Mouse (Mus musculus) hematopoietic stem cell, adult 5-6 weeks (primary cell): ENCODE measurements around the gene Ahcyl2. TPM values are rescaled to one million over a fixed set of nuclear protein-coding genes. Genes with fewer than 3 reads are reported as not detected.
A peak's percentile ranks its signal among the peaks of the same experiment; 100 is the strongest.
"Not testable (repeated sequence)": the region's sequence is repeated elsewhere in the genome, so short reads cannot be mapped to it uniquely, and the experiment has no call there.

ENCODE experiments used
- ATAC-seq, 2 experiments: fragments of 125-278 bp in 1 of 2; replicated peaks in 1 of 2; 2 replicates each; pipeline ENCODE4 v1.8.0; 2016 to 2017; ENCODE audit warnings: inconsistent platforms in 2 of 2, mild to moderate bottlenecking in 2 of 2, moderate number of reproducible peaks in 2 of 2, low read depth in 1 of 2, moderate TSS enrichment in 1 of 2; ENCODE audit not compliant: low FRiP score in 2 of 2, poor library complexity in 2 of 2, severe bottlenecking in 2 of 2, insufficient read depth in 1 of 2, low TSS enrichment in 1 of 2
- total RNA-seq: library from RNA; stranded (forward); fragments of 172-1452, 232-1000 nt; gene quantifications from 2 replicates; pipeline ENCODE4 v1.2.3, GENCODE M21; 2017

Ahcyl2 gene
- 18.3 and 53.2 TPM in 2 replicates for total RNA-seq

DNA sequence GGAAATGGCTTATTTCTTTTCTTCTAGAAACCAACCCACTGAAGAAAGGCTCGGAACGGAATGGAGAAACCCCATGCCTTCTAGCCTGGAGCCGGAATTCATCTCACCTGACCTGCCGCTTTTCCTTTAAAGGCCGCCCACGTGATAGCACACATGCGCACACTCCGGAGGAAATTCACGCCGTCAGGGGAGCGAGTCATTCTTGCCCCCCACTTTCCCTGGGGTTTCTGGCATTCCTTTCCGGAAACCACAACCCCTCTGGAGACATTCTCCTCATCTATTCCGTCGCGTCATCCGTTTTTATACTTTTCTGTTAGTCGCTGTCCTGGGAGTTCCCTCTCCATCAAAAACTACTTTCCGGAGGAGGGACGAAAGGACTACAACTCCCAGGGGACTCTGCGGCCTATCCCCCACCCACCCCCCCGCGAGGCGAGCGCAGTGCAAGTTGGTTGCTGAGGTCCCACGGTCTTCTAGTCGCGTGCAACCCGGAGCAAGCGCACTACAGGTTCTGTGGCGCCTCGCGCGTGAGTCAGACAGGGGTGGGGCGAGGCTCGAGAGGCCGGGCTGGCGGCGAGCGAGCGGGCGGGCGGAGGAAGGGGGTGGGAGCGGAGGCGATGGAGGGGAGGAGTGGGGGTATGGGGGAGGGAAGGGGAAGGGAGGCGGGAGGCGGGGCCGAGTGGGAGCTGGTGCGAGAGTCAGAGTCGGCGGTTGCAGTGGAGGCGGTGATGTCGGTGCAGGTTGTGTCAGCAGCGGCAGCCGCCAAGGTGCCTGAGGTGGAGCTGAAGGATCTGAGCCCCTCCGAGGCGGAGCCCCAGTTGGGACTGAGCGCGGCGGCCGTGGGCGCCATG, at the start of gene Ahcyl2:
Gene Ahcyl2 (plus strand): TSS at position 199 of the 848 bp plus-strand sequence.
- peak; percentile 93 to 96 for ATAC-seq

DNA sequence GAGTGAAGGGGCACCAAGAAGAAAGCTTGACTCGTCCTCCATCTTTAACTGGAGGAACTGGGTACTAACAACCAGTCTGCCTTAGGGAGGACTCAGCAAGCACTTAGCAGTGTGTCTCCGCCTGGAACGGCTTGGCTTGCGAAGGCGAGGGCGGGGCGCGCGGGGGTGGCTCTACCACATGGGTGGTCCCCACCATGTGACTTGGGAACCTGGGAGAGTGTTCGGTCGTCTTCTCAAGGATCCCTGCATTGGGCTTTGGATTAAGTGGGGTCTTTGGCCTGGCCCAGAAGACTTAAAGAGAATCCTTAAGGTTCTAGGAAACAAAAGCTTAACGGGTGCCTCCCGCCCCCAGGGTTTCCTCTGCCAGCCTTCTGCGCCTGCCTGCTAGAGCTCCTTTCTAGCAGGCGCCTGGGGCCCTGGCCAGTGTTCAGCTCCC, 48.9 kb upstream of the Ahcyl2 start:
- ATAC-seq = peak; percentile 54 to 65; a peak in 2 of 4 replicates

DNA sequence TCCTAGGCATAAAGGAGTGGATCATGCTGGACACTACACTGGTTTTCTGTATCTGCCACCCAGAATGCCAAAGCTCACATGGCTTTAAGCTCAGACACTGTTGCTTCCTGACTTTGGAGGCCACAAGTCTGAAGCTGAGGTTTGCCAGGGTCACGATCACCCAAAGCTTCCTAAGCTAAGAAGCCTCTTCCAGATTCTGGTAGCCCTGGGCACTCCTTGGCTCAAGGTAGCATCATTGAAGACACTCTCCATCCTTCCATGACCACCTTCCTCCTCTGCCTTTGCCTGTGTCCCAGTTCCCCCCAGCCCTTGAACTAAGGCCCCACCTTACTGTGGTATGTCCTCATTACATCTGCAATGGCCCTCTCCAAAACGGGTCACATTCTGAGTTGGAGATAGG, 45.9 kb upstream of the Ahcyl2 start:
- ATAC-seq = no peak

- ATAC-seq = no peak
Observed at GRCm38 (mm10) chr6:29726576-29727200, 41.1 kb upstream of the Ahcyl2 start.

DNA sequence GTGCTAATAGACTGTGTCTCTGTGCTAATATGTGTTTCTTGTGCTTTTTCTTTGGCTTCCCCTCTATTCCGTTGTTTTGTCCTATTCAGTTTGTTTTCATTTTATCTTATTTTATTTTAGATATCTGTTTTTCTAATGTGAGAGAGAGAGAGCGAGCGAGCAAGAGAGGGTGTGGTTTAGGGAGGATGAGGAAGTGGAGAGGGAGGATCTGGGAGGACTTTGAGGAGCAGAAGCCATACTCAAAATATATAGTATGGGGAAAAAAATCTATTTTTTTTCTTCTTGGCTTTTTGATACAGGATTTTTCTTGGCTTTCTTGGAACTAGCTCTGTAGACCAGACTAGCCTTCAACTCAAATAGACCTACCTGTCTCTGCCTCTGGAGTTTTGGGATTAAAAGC, 39.8 kb upstream of the Ahcyl2 start:
- no peak for ATAC-seq

DNA sequence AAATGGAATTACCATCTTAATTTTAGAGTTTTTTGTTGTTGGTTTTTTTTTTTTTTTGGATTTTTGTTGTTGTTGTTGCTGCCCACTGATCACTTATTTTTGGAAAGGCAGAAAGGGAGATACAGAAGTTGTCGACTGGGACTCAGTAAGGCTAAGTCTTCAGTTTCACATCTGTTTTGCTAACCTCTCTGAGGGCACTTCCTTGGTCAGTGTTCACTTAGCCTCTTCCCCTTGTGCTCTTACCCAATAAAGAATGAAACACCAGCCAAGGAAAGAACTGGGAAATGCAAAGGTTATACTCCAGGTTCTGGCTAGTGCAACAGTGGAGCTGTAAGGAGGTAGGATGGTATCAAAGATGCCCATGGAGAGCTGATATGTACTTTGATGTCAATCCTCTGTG, 38.3 kb upstream of the Ahcyl2 start:
- no peak for ATAC-seq

GRCm38 (mm10) chr6:29735336-29735688, 32.5 kb upstream of the Ahcyl2 start, which contains the start of gene Smo:
Gene Smo, plus strand, starts transcription at chr6:29735503.
- ATAC-seq = peak; percentile 75 to 81

GRCm38 (mm10) chr6:29735689-29736451, 31.9 kb upstream of the Ahcyl2 start:
- peak; percentile 63 to 77 for ATAC-seq

- no peak for ATAC-seq
Observed at GRCm38 (mm10) chr6:29736610-29737458, 31.0 kb upstream of the Ahcyl2 start.

DNA sequence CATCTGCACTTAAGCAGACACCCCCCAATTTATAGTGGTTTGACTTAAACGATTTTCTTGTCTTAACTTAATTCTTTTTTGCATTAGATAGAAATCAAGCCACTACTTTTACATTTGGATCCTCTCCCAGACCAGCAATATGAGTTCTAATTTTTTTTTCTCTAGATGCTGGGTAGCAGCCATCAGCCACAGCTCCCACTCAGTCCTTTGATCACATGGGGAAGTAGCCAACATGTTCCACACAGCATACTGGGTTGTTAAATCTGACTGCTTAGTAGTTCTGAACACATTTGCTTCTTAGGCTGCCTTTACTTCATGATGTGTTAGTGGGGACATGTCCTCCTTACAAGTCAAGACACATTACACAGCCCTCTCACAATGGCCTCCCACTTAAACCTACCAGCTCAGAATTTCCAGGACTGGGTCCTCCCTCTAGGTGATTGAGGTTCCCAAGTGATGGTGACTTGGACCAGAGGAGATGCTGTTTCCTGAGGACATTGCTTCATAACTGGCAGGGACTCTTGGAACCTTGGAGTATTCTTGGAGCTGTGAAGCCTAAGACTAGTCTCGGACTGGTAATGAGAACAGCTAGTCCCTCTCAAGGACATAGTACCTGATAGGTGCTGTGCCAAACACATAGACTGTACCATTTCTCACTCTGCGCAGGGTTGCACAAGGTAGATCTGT, 16.2 kb upstream of the Ahcyl2 start:
- ATAC-seq = no peak

GRCm38 (mm10) chr6:29753336-29753735, 14.5 kb upstream of the Ahcyl2 start:
- ATAC-seq = no peak

DNA sequence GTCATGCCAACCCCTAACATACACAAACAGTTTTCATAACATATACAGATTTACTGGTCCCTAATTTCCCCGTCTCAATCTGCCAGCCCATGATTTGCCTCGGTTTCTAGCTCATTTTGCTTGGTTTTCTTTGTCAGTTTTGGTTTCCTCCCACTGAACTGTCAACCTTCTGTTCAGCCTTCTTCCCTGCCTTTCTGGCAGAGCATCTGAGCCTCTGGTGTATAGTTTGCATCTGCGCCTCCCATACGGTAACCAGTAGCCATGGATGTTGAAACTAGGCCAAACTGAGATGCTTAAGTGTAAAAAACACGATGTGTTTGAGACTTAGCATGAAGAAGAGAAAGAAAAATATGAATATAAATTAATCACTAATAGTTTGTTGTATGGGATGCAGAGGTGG, 11.8 kb upstream of the Ahcyl2 start:
- no peak for ATAC-seq

DNA sequence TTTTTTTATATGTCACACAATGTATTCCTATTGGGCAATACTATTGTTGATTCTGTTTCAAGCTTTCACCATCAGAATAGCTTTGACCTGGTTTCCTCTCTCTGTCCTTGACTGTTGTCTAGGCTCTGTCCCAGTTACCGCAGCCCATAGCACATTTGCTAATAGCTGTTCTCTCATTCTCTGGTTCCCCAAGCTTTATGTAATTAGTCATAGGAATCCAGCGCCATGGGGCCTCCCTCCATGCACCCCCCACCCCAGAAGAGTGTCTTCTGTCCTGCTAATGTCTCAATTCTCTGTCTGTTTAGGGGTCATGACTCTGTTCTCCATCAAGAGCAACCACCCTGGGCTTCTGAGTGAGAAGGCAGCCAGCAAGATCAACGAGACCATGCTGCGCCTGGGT, 11.3 kb upstream of the Ahcyl2 start:
- ATAC-seq = no peak

DNA sequence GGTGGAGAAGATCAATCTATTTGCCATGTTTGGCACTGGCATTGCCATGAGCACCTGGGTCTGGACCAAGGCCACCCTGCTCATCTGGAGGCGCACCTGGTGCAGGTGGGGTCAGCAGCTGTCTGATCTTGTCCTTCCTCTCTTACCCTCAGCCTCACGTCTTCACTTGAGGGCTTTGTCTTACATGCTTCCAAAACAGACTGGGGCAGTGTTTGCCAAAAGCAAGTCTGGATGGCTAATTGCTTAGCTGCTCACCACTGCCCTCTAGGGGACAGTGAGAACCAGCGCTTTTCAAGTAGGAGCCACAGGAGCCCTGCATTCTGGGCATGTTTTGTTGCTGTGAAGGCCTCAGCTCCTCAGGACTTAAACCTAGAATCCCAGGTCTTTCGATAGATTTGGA, 9.4 kb upstream of the Ahcyl2 start:
- peak; percentile 70 to 72; a peak in 3 of 4 replicates for ATAC-seq

- ATAC-seq = no peak
Observed at GRCm38 (mm10) chr6:29759012-29759679, 8.7 kb upstream of the Ahcyl2 start.

DNA sequence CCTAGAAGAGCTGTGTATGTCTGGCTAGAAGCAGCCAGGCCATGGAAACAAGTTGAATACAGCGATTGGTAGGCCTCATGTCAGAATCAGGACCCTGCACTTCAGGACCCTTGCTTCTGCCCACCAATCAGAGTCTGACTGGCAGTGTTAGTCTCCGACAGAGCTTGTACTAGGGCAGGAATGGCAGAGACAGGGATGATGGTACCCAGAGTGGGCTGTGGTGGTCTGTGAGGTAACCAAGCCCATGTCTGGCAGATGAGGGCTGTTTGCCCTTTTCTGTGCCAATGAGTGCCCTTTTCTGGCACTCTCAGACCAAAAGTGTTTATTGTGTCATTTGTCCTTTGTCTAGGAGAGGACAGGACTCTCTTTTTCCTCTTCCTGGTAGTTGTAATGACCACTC, 7.4 kb upstream of the Ahcyl2 start:
- not testable (repeated sequence) for ATAC-seq
